Mouse (Mus musculus) large intestine, adult 2 months (tissue): ENCODE data around the gene Scarf2. TPM values are rescaled to one million over a fixed set of nuclear protein-coding genes. Genes with fewer than 3 reads are reported as not detected.

ENCODE experiments used
- DNase-seq: peaks from one replicate; pipeline ENCODE4 v3.0.0-alpha.2; 2012; ENCODE audit warnings: low read depth, low spot score
- WGBS: fragments of 180-500 bp; shearing (Covaris S2); methylation state at CpG from one replicate; pipeline ENCODE4 v1.1.7; 2018; 5-methylcytosine and 5-hydroxymethylcytosine counted together
- polyA plus RNA-seq: library from polyadenylated mRNA; depleted of rRNA; stranded (reverse); fragments of >200 nt; gene quantifications from 2 replicates; pipeline ENCODE4 v1.2.3, GENCODE M21; 2012; rRNA removed

Scarf2 gene
- 10.5 and 14.0 TPM in 2 replicates for polyA plus RNA-seq

- no peak for DNase-seq
- 5% methylated on average over 79 of the region's 81 CpGs for WGBS
Observed at GRCm38 (mm10) chr16:17796971-17797811, at the start of gene Scarf2. TSS of gene Scarf2 (plus strand) at chr16:17797282.

GRCm38 (mm10) chr16:17753001-17753400 lies 44.1 kb upstream of the Scarf2 start:
- DNase-seq, result no peak
- WGBS, result 16% methylated on average over 3 of the region's 3 CpGs

- no peak for DNase-seq
- 39% methylated on average over 1 of the region's 1 CpGs for WGBS
Observed at GRCm38 (mm10) chr16:17753686-17754085, 43.4 kb upstream of the Scarf2 start.

GRCm38 (mm10) chr16:17757756-17758155 lies 39.3 kb upstream of the Scarf2 start:
- no peak for DNase-seq
- WGBS, result 46% methylated on average over 1 of the region's 1 CpGs

GRCm38 (mm10) chr16:17758902-17759301 lies 38.2 kb upstream of the Scarf2 start:
- WGBS, result 8% methylated on average over 9 of the region's 9 CpGs
- DNase-seq, result peak; percentile 67

- peak; percentile 58 for DNase-seq
- under 1% methylated on average over 28 of the region's 28 CpGs for WGBS
Observed at GRCm38 (mm10) chr16:17759344-17759773, 37.7 kb upstream of the Scarf2 start, which contains the start of gene Klhl22. TSS of gene Klhl22 (plus strand) at chr16:17759618.

GRCm38 (mm10) chr16:17759813-17760321 lies 37.2 kb upstream of the Scarf2 start:
- no peak for DNase-seq

GRCm38 (mm10) chr16:17760657-17761056 lies 36.4 kb upstream of the Scarf2 start:
- no peak for DNase-seq
- WGBS, result 49% methylated on average over 8 of the region's 8 CpGs

More at GRCm38 (mm10) chr16:17759813-17760321, 37.2 kb upstream of the Scarf2 start:
- 1% methylated on average over 54 of the region's 54 CpGs for WGBS

GRCm38 (mm10) chr16:17761074-17761473 lies 36.0 kb upstream of the Scarf2 start:
- WGBS, result 53% methylated on average over 1 of the region's 1 CpGs
- DNase-seq, result no peak

GRCm38 (mm10) chr16:17764108-17764511 lies 33.0 kb upstream of the Scarf2 start:
- no peak for DNase-seq
- 37% methylated on average over 4 of the region's 4 CpGs for WGBS

GRCm38 (mm10) chr16:17768834-17769233 lies 28.2 kb upstream of the Scarf2 start:
- 71% methylated on average over 7 of the region's 7 CpGs for WGBS
- no peak for DNase-seq

- 58% methylated on average over 4 of the region's 4 CpGs for WGBS
- DNase-seq, result no peak
Observed at GRCm38 (mm10) chr16:17771117-17771865, 25.8 kb upstream of the Scarf2 start.

- DNase-seq, result no peak
- 68% methylated on average over 11 of the region's 11 CpGs for WGBS
Observed at GRCm38 (mm10) chr16:17776828-17777227, 20.3 kb upstream of the Scarf2 start.

GRCm38 (mm10) chr16:17778223-17778622 lies 18.9 kb upstream of the Scarf2 start:
- no peak for DNase-seq
- 73% methylated on average over 4 of the region's 4 CpGs for WGBS

GRCm38 (mm10) chr16:17779692-17780091 lies 17.4 kb upstream of the Scarf2 start:
- 90% methylated on average over 1 of the region's 1 CpGs for WGBS
- DNase-seq, result no peak

- DNase-seq, result no peak
- 64% methylated on average over 3 of the region's 3 CpGs for WGBS
Observed at GRCm38 (mm10) chr16:17785337-17785736, 11.7 kb upstream of the Scarf2 start.

- no peak for DNase-seq
- 86% methylated on average over 3 of the region's 3 CpGs for WGBS
Observed at GRCm38 (mm10) chr16:17792728-17793127, 4.4 kb upstream of the Scarf2 start.

GRCm38 (mm10) chr16:17794047-17794446 lies 3.0 kb upstream of the Scarf2 start:
- 91% methylated on average over 4 of the region's 4 CpGs for WGBS
- no peak for DNase-seq

GRCm38 (mm10) chr16:17795643-17796042 lies 1.4 kb upstream of the Scarf2 start:
- DNase-seq, result no peak
- WGBS, result 70% methylated on average over 5 of the region's 5 CpGs

GRCm38 (mm10) chr16:17796519-17796918 lies 563 bp upstream of the Scarf2 start:
- DNase-seq, result no peak
